Mouse (Mus musculus) lung, embryonic 14.5 days (tissue): ENCODE data around the gene Gnb1l. TPM values are rescaled to one million over a fixed set of nuclear protein-coding genes. Genes with fewer than 3 reads are reported as not detected.

ENCODE experiments used
- ATAC-seq: fragments of 200-750 bp; cut with Nextera tagmentation; 2 replicates; pipeline ENCODE4 v1.8.0; 2017; ENCODE audit warnings: mild to moderate bottlenecking, moderate TSS enrichment, moderate library complexity; ENCODE audit not compliant: insufficient read depth
- DNase-seq: peaks from one replicate; pipeline ENCODE4 v3.0.0-alpha.2; 2015
- H3K27ac ChIP-seq: fragments of 300-500 bp; sonication (generic); 2 replicates; pipeline ENCODE4 v1.5.1; 2014; ENCODE audit warnings: low read depth, mild to moderate bottlenecking, moderate library complexity
- H3K27me3 ChIP-seq: fragments of 300-500 bp; sonication (generic); 2 replicates; pipeline ENCODE4 v1.6.1; 2014; ENCODE audit warnings: low read length, control low read depth; ENCODE audit not compliant: insufficient read depth
- H3K36me3 ChIP-seq: fragments of 300-500 bp; sonication (generic); 2 replicates; pipeline ENCODE4 v1.6.1; 2014; ENCODE audit warnings: control low read depth; ENCODE audit not compliant: insufficient read depth
- H3K4me1 ChIP-seq: fragments of 300-500 bp; sonication (generic); 2 replicates; pipeline ENCODE4 v1.6.1; 2014; ENCODE audit warnings: antibody characterized with exemption, control low read depth; ENCODE audit not compliant: insufficient read depth
- H3K4me2 ChIP-seq: fragments of 300-500 bp; sonication (generic); 2 replicates; pipeline ENCODE4 v1.6.1; 2014; ENCODE audit warnings: mild to moderate bottlenecking
- H3K4me3 ChIP-seq: fragments of 300-500 bp; sonication (generic); 2 replicates; pipeline ENCODE4 v1.5.1; 2014; ENCODE audit warnings: low read depth, low read length
- H3K9ac ChIP-seq: fragments of 300-500 bp; sonication (generic); 2 replicates; pipeline ENCODE4 v1.6.1; 2014
- H3K9me3 ChIP-seq: fragments of 300-500 bp; sonication (generic); 2 replicates; pipeline ENCODE4 v1.6.1; 2016; ENCODE audit warnings: low read depth, low read length, control low read depth
- CTCF ChIP-seq: IDR thresholded peaks from 2 replicates; pipeline ENCODE4 v1.5.1; 2016; ENCODE audit warnings: antibody characterized with exemption, low read depth
- WGBS: fragments of 180-500 bp; shearing (Covaris S2); extraction: QIAGEN DNeasy Blood & Tissue Kit; methylation state at CpG from one replicate; pipeline ENCODE4 v1.1.7; 2014; 5-methylcytosine and 5-hydroxymethylcytosine counted together
- polyA plus RNA-seq: library from polyadenylated mRNA; unstranded; fragments of >200 nt; fragmentation: Nextera tagmentation; extraction: Ambion mirVana; gene quantifications from 2 replicates; pipeline ENCODE4 v1.2.1, GENCODE M21; 2014

Gene Gnb1l
- polyA plus RNA-seq, 1 experiment from 2014 or later: 17.6 TPM

DNA sequence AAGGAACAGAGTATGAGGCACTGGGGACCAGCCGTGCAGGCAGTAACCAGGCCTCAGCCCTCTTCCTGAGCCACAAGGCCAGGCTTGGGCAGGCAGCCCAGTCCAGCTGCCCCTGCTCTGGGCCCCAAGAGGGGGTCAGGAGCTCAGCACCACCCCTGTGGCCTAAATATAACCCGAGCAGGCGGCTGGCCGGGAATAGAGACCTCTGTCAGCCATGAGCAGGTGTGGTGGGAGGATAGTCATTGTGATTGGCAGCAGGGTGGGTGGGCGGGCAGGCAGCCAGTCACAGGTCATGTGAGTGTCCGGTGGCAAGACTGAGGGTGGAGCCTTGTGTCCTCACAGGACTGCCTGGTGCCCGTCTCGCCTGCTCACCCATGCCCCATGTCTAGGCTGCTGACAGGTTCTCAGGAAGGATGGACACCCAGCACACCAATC lies 105.8 kb downstream of the Gnb1l start:
- ATAC-seq (no peak), DNase-seq (no peak)
- no peak for TF ChIP-seq CTCF
- Histone ChIP-seq H3K4me3 (no peak overlapping the region), H3K36me3 (no peaks in the 10 kb centered on the region), H3K9me3 (no peaks in the 10 kb centered on the region), H3K9ac (no peak overlapping the region), H3K4me2 (no peak overlapping the region), H3K27ac (peak overlapping the region; percentile 31; the same call in 1 of the 2 replicates), H3K27me3 (no peaks in the 10 kb centered on the region), H3K4me1 (peaks cover 14% of the 10 kb centered on the region; the same call in 1 of the 2 replicates)
- WGBS: 36% methylated on average over 8 of the region's 8 CpGs

- no peak for DNase-seq
These were observed 107.2 kb downstream of the Gnb1l start for GRCm38 (mm10) chr16:18605705-18606104.

GRCm38 (mm10) chr16:18608226-18608625 lies 109.7 kb downstream of the Gnb1l start:
- Histone ChIP-seq H3K4me2 (peak overlapping the region; percentile 44), H3K27me3 (0 out of 2 replicates have a peak, but pooled peaks cover 7% of the 10 kb centered on the region), H3K36me3 (no peaks in the 10 kb centered on the region), H3K4me3 (no peak overlapping the region), H3K27ac (no peak overlapping the region), H3K9me3 (no peaks in the 10 kb centered on the region), H3K9ac (no peak overlapping the region), H3K4me1 (peaks cover 22% of the 10 kb centered on the region)
- 10% methylated on average over 11 of the region's 11 CpGs for WGBS
- TF ChIP-seq CTCF: no peak
- peak; percentile 81 for DNase-seq
- ATAC-seq: 0 out of 2 replicates have a peak, but pooled peaks have one; percentile 11

More at GRCm38 (mm10) chr16:18605705-18606104, 107.2 kb downstream of the Gnb1l start:
- Histone ChIP-seq H3K9me3 (no peaks in the 10 kb centered on the region), H3K9ac (no peak overlapping the region), H3K4me1 (peaks cover 14% of the 10 kb centered on the region; the same call in 1 of the 2 replicates), H3K4me3 (no peak overlapping the region), H3K4me2 (peak overlapping the region; percentile 20; the same call in 1 of the 2 replicates), H3K27ac (peak overlapping the region; percentile 42; the same call in 1 of the 2 replicates), H3K36me3 (no peaks in the 10 kb centered on the region), H3K27me3 (0 out of 2 replicates have a peak, but pooled peaks cover 4% of the 10 kb centered on the region)
- no peak for TF ChIP-seq CTCF
- ATAC-seq: peak; percentile 58; the same call in 1 of the 2 replicates
- 71% methylated on average over 5 of the region's 5 CpGs for WGBS

DNA sequence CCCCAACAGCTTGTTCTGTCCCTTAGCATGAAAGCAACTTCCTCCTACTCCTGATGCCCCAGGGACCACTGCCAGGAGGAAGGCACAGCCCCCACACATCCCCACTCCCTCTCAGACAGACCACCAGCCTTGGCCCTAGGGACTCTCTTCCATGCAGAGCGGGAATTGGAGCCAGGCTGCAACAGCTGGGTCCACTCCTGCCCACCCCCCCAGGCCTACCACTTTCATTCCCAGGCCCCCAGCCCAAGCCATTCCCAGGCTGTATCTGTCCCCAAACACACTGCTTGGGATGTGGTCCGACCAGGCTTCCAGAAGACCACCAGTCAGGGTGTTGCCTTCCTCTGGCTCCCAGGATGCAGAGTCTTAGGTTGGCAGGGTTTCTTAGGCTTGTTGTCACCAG lies 110.6 kb downstream of the Gnb1l start:
- DNase-seq: peak; percentile 57
- Histone ChIP-seq H3K27me3 (0 out of 2 replicates have a peak, but pooled peaks cover 7% of the 10 kb centered on the region), H3K9me3 (no peaks in the 10 kb centered on the region), H3K4me2 (no peak overlapping the region), H3K36me3 (no peaks in the 10 kb centered on the region), H3K27ac (peak overlapping the region; percentile 37; the same call in 1 of the 2 replicates), H3K9ac (no peak overlapping the region), H3K4me3 (no peak overlapping the region), H3K4me1 (peaks cover 19% of the 10 kb centered on the region)
- ATAC-seq: peak; percentile 54; the same call in 1 of the 2 replicates
- 44% methylated on average over 2 of the region's 2 CpGs for WGBS
- TF ChIP-seq CTCF: no peak

DNA sequence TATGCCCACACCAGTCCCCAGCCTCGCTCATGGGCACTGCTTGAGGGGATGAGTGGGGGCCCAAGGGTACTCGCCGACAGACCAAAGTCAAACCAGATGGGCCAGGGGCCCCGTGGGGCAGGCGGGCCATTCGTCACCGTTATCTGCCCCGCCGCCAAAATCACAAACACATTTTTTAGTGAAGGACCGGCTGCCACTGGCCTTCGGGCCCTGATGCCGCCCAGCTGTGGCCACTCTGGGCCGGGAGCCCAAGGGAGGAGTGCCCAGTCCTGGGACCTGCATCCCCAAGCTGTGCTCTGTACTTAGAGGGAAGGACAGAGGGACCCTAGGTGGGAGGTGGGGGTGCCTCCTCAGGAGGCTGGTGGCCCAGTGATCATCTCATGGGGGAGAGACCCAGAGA lies 113.2 kb downstream of the Gnb1l start:
- 22% methylated on average over 13 of the region's 13 CpGs for WGBS
- peak; percentile 44; the same call in 1 of the 2 replicates for ATAC-seq
- H3K9ac ChIP-seq: peak overlapping the region; percentile 17; the same call in 1 of the 2 replicates
- H3K27me3 ChIP-seq: 0 out of 2 replicates have a peak, but pooled peaks cover 7% of the 10 kb centered on the region
- peak; percentile 63 for DNase-seq
- H3K4me3 ChIP-seq: no peak overlapping the region
- peaks cover 16% of the 10 kb centered on the region for H3K4me1 ChIP-seq
- H3K9me3 ChIP-seq: no peaks in the 10 kb centered on the region
- no peak overlapping the region for H3K4me2 ChIP-seq
- no peak for TF ChIP-seq CTCF
- no peaks in the 10 kb centered on the region for H3K36me3 ChIP-seq
- no peak overlapping the region for H3K27ac ChIP-seq

DNA sequence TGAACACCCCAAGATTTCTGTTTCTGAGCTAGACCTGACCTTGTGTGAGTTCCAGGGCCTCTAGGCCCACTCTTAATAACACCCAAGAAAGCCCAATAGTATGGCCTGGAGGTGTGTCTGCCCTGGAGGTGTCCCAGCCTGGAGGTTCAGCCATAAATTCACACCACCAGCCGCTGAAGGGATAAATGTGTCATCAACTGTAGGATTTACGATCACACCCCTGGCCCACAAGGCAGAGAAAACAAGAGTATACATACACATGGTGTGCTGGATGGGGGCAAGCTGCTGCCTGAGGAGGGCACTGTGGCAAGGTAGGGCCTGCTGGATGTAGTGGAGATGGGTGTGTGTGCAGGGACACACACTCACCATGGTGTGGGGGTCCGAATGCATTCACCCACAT lies 114.8 kb downstream of the Gnb1l start:
- Histone ChIP-seq H3K9ac (no peak overlapping the region), H3K4me1 (peaks cover 19% of the 10 kb centered on the region), H3K36me3 (no peaks in the 10 kb centered on the region), H3K4me3 (no peak overlapping the region), H3K27ac (no peak overlapping the region), H3K9me3 (no peaks in the 10 kb centered on the region), H3K27me3 (0 out of 2 replicates have a peak, but pooled peaks cover 7% of the 10 kb centered on the region), H3K4me2 (no peak overlapping the region)
- 65% methylated on average over 3 of the region's 3 CpGs for WGBS
- no peak for TF ChIP-seq CTCF
- DNase-seq (no peak), ATAC-seq (no peak)

Other genes with a start within 250 kb of the Gnb1l start
- 776 and 804 TPM in 2 replicates for gene Ranbp1, start 250.0 kb upstream of the Gnb1l start, polyA plus RNA-seq
- 1.5 and 2.5 TPM in 2 replicates for gene Gm49776, start 240.4 kb upstream of the Gnb1l start, polyA plus RNA-seq
- 42.2 and 44.4 TPM in 2 replicates for gene Dgcr8, start 209.5 kb upstream of the Gnb1l start, polyA plus RNA-seq
- gene Tango2, start 150.6 kb upstream of the Gnb1l start, polyA plus RNA-seq: 23.6 and 27.2 TPM in 2 replicates
- 25.7 and 30.8 TPM in 2 replicates for gene Arvcf, start 150.5 kb upstream of the Gnb1l start, polyA plus RNA-seq
- 18.7 and 21.5 TPM in 2 replicates for gene Txnrd2, start 72.3 kb upstream of the Gnb1l start, polyA plus RNA-seq
- 89.4 and 97.0 TPM in 2 replicates for gene Comt, start 71.9 kb upstream of the Gnb1l start, polyA plus RNA-seq
- 4.2 and 4.8 TPM in 2 replicates for gene Rtl10, start 188 bp downstream of the Gnb1l start, polyA plus RNA-seq
- gene Tbx1, start 92.0 kb downstream of the Gnb1l start, polyA plus RNA-seq: 12.0 and 15.8 TPM in 2 replicates
- 3.8 and 4.1 TPM in 2 replicates for gene Gp1bb, start 123.7 kb downstream of the Gnb1l start, polyA plus RNA-seq
- 1.2 and 1.7 TPM in 2 replicates for gene Gm49601, start 127.7 kb downstream of the Gnb1l start, polyA plus RNA-seq
- gene Sept5, start 131.2 kb downstream of the Gnb1l start, polyA plus RNA-seq: 19.3 and 20.1 TPM in 2 replicates